Mouse (Mus musculus): ENCODE results near the gene Pdzrn3. TPM values are rescaled to one million over a fixed set of nuclear protein-coding genes. Genes with fewer than 3 reads are reported as not detected.

Pdzrn3 gene
- total and polyA plus RNA-seq, 3 experiments = 0.08 TPM; not detected in 2

- H3K9me3 ChIP-seq (replicated peaks; ENCODE audit: insufficient read depth, low read length) = no peaks in the 10 kb centered on the region
- no peaks in the 10 kb centered on the region; a peak in 1 of 4 replicates for H3K36me3 ChIP-seq (ENCODE audit: control insufficient read depth in 1 of 2, insufficient read depth in 2 of 2, low read length in 2 of 2)
- no peak for DNase-seq (ENCODE audit: low read depth, low spot score)
- H3K27me3 ChIP-seq (ENCODE audit: control insufficient read depth in 1 of 2, insufficient read depth in 2 of 2, low read length in 2 of 2) = no peaks in the 10 kb centered on the region
- H3K27ac ChIP-seq (ENCODE audit: control insufficient read depth, low read depth, low read length) = no peak overlapping the region
- H3K4me1 ChIP-seq (ENCODE audit: control insufficient read depth in 1 of 2, insufficient read depth in 2 of 2, low read length in 2 of 2) = peaks cover 0 to 6% of the 10 kb centered on the region in 2 experiments; a peak in 1 of 4 replicates
- no peaks in the 10 kb centered on the region for H3K79me2 ChIP-seq (ENCODE audit: control insufficient read depth, insufficient read depth, low read length, poor library complexity)
- no peak overlapping the region for H3K4me3 ChIP-seq (ENCODE audit: control insufficient read depth in 1 of 2, insufficient read depth in 1 of 2, low read depth in 2 of 2, low read length in 2 of 2)
- TF ChIP-seq TAL1 (IDR thresholded peaks at IDR 0.05; ENCODE audit: low read length) = no peak
- TF ChIP-seq NELFE (IDR thresholded peaks at IDR 0.05; ENCODE audit: low read depth, low read length) = no peak
- no peak for TF ChIP-seq ELF1 (IDR thresholded peaks at IDR 0.05; ENCODE audit: low read depth, low read length)
- TF ChIP-seq UBTF (IDR thresholded peaks at IDR 0.05; ENCODE audit: borderline replicate concordance, insufficient read depth, low read depth, low read length) = no peak
- no peak for TF ChIP-seq USF1 (IDR thresholded peaks at IDR 0.05; ENCODE audit: low read depth, low read length)
- no peak for TF ChIP-seq MXI1 (IDR thresholded peaks at IDR 0.05; ENCODE audit: low read depth, low read length)
- no peak for TF ChIP-seq MEF2A (IDR thresholded peaks at IDR 0.05; ENCODE audit: extremely low read depth, insufficient replicate concordance, low read depth, low read length, poor library complexity, severe bottlenecking)
- TF ChIP-seq ETS1 (IDR thresholded peaks at IDR 0.05; ENCODE audit: low read depth, low read length) = no peak
- TF ChIP-seq RAD21 (IDR thresholded peaks at IDR 0.05; ENCODE audit: low read depth, low read length) = no peak
- no peak for TF ChIP-seq CHD1 (IDR thresholded peaks at IDR 0.05; ENCODE audit: low read depth, low read length)
- TF ChIP-seq ZKSCAN1 (IDR thresholded peaks at IDR 0.05; ENCODE audit: low read depth, low read length) = no peak
- H3K9ac ChIP-seq (ENCODE audit: control insufficient read depth, low read depth, low read length, poor library complexity, severe bottlenecking) = no peak overlapping the region
Observed at GRCm38 (mm10) chr6:101336660-101337059, 41.0 kb downstream of the Pdzrn3 start.

GRCm38 (mm10) chr6:101335744-101336143, 42.0 kb downstream of the Pdzrn3 start:
- TF ChIP-seq SIN3A (IDR thresholded peaks at IDR 0.05; ENCODE audit: low read length) (no peak), EP300 (IDR thresholded peaks at IDR 0.05; ENCODE audit: low read depth in 1 of 2, low read length in 2 of 2) (peak in 1 of 2 experiments; percentile 38; a peak in 1 of 4 replicates), TAL1 (IDR thresholded peaks at IDR 0.05; ENCODE audit: low read length) (no peak), POLR2AphosphoS5 (IDR thresholded peaks at IDR 0.05; ENCODE audit: borderline replicate concordance, low read depth, low read length) (no peak), MAZ (IDR thresholded peaks at IDR 0.05; ENCODE audit: low read depth, low read length) (no peak), GATA1 (IDR thresholded peaks at IDR 0.05; ENCODE audit: low read depth, low read length) (0 out of 2 replicates have a peak, but pooled peaks have one; percentile 32), RAD21 (IDR thresholded peaks at IDR 0.05; ENCODE audit: low read depth, low read length) (no peak), ZMIZ1 (IDR thresholded peaks at IDR 0.05; ENCODE audit: low read depth, low read length) (no peak), ELF1 (IDR thresholded peaks at IDR 0.05; ENCODE audit: low read depth, low read length) (no peak), MAX (IDR thresholded peaks at IDR 0.05; ENCODE audit: low read length) (no peak), E2F4 (IDR thresholded peaks at IDR 0.05; ENCODE audit: borderline replicate concordance, low read depth, low read length) (no peak)
- no peaks in the 10 kb centered on the region for H3K27me3 ChIP-seq (ENCODE audit: control insufficient read depth in 1 of 2, insufficient read depth in 2 of 2, low read length in 2 of 2)

More at GRCm38 (mm10) chr6:101335744-101336143, 42.0 kb downstream of the Pdzrn3 start:
- DNase-seq (ENCODE audit: low read depth, low spot score) = peak; percentile 42
- Histone ChIP-seq H3K4me3 (ENCODE audit: control insufficient read depth in 1 of 2, insufficient read depth in 1 of 2, low read depth in 2 of 2, low read length in 2 of 2) (no peak overlapping the region), H3K36me3 (ENCODE audit: control insufficient read depth in 1 of 2, insufficient read depth in 2 of 2, low read length in 2 of 2) (no peaks in the 10 kb centered on the region; a peak in 1 of 4 replicates), H3K27ac (ENCODE audit: control insufficient read depth, low read depth, low read length) (no peak overlapping the region), H3K79me2 (ENCODE audit: control insufficient read depth, insufficient read depth, low read length, poor library complexity) (no peaks in the 10 kb centered on the region), H3K4me1 (ENCODE audit: control insufficient read depth in 1 of 2, insufficient read depth in 2 of 2, low read length in 2 of 2) (peaks cover 0 to 6% of the 10 kb centered on the region in 2 experiments; a peak in 1 of 4 replicates), H3K9me3 (replicated peaks; ENCODE audit: insufficient read depth, low read length) (no peaks in the 10 kb centered on the region), H3K9ac (ENCODE audit: control insufficient read depth, low read depth, low read length, poor library complexity, severe bottlenecking) (no peak overlapping the region)
